Mouse (Mus musculus): Measurements from ENCODE around the gene Cand1. TPM values are rescaled to one million over a fixed set of nuclear protein-coding genes. Genes with fewer than 3 reads are reported as not detected.

The Cand1 gene
- 42.5 and 44.3 TPM in 2 replicates for polyA plus RNA-seq (2015; fragmentation: Nextera tagmentation; extraction: Ambion mirVana)

GRCm38 (mm10) chr10:119239969-119240721 is at the start of gene Cand1:
Gene Cand1, minus strand, starts transcription at chr10:119240055.
- Histone ChIP-seq H3K4me1 (replicated peaks) (peaks cover 23% of the 10 kb centered on the region), H3K4me2 (peak within 1 kb of the TSS; percentile 89), H3K9ac (peak within 1 kb of the TSS; percentile 98), H3K36me3 (peaks cover 9% of the 10 kb centered on the region), H3K9me3 (no peaks in the 10 kb centered on the region), H3K4me3 (peak within 1 kb of the TSS; percentile 98), H3K27ac (peak within 1 kb of the TSS; percentile 98), H3K27me3 (no peaks in the 10 kb centered on the region)
- peak; percentile 98 for ATAC-seq (ENCODE audit: low FRiP score)
- WGBS: under 1% methylated on average over 59 of the region's 67 CpGs

GRCm38 (mm10) chr10:119278871-119279270 is 39.0 kb upstream of the Cand1 start:
- Histone ChIP-seq H3K36me3 (no peaks in the 10 kb centered on the region), H3K27me3 (0 out of 2 replicates have a peak, but pooled peaks cover 2% of the 10 kb centered on the region), H3K4me3 (no peak overlapping the region), H3K4me1 (replicated peaks) (no peaks in the 10 kb centered on the region), H3K9ac (no peak overlapping the region), H3K9me3 (no peaks in the 10 kb centered on the region), H3K4me2 (no peak overlapping the region), H3K27ac (no peak overlapping the region)
- ATAC-seq (ENCODE audit: low FRiP score): no peak
- 91% methylated on average over 10 of the region's 10 CpGs for WGBS

- H3K4me3 ChIP-seq: no peak overlapping the region
- H3K27me3 ChIP-seq: 0 out of 2 replicates have a peak, but pooled peaks cover 1% of the 10 kb centered on the region
- no peaks in the 10 kb centered on the region for H3K9me3 ChIP-seq
- WGBS: 92% methylated on average over 6 of the region's 6 CpGs
- H3K27ac ChIP-seq: no peak overlapping the region
- no peak overlapping the region for H3K4me2 ChIP-seq
- ATAC-seq (ENCODE audit: low FRiP score): no peak
- no peaks in the 10 kb centered on the region for H3K36me3 ChIP-seq
- no peak overlapping the region for H3K9ac ChIP-seq
- H3K4me1 ChIP-seq (replicated peaks): peaks cover 4% of the 10 kb centered on the region; the same call in 1 of the 2 replicates
Measured at GRCm38 (mm10) chr10:119274333-119274732, 34.5 kb upstream of the Cand1 start.

GRCm38 (mm10) chr10:119272536-119272935 is 32.7 kb upstream of the Cand1 start:
- Histone ChIP-seq H3K27me3 (no peaks in the 10 kb centered on the region), H3K36me3 (no peaks in the 10 kb centered on the region), H3K4me1 (replicated peaks) (peaks cover 4% of the 10 kb centered on the region; the same call in 1 of the 2 replicates), H3K4me2 (no peak overlapping the region), H3K9ac (no peak overlapping the region), H3K27ac (no peak overlapping the region), H3K9me3 (no peaks in the 10 kb centered on the region), H3K4me3 (no peak overlapping the region)
- WGBS: 88% methylated on average over 10 of the region's 10 CpGs
- ATAC-seq (ENCODE audit: low FRiP score): no peak

GRCm38 (mm10) chr10:119272005-119272404 is 32.1 kb upstream of the Cand1 start:
- ATAC-seq (ENCODE audit: low FRiP score): no peak
- Histone ChIP-seq H3K4me3 (no peak overlapping the region), H3K4me1 (replicated peaks) (peaks cover 4% of the 10 kb centered on the region; the same call in 1 of the 2 replicates), H3K27ac (no peak overlapping the region), H3K9ac (no peak overlapping the region), H3K4me2 (no peak overlapping the region), H3K27me3 (no peaks in the 10 kb centered on the region), H3K9me3 (no peaks in the 10 kb centered on the region), H3K36me3 (no peaks in the 10 kb centered on the region)
- 97% methylated on average over 10 of the region's 10 CpGs for WGBS

GRCm38 (mm10) chr10:119271101-119271500 is 31.2 kb upstream of the Cand1 start:
- 91% methylated on average over 10 of the region's 10 CpGs for WGBS
- no peaks in the 10 kb centered on the region for H3K9me3 ChIP-seq
- H3K36me3 ChIP-seq: no peaks in the 10 kb centered on the region
- no peak overlapping the region for H3K27ac ChIP-seq
- H3K27me3 ChIP-seq: no peaks in the 10 kb centered on the region
- peaks cover 4% of the 10 kb centered on the region; the same call in 1 of the 2 replicates for H3K4me1 ChIP-seq (replicated peaks)
- H3K4me2 ChIP-seq: no peak overlapping the region
- H3K9ac ChIP-seq: no peak overlapping the region
- H3K4me3 ChIP-seq: no peak overlapping the region
- no peak for ATAC-seq (ENCODE audit: low FRiP score)

GRCm38 (mm10) chr10:119270384-119270985 is 30.6 kb upstream of the Cand1 start:
- ATAC-seq (ENCODE audit: low FRiP score): no peak
- no peaks in the 10 kb centered on the region for H3K27me3 ChIP-seq
- WGBS: 58% methylated on average over 12 of the region's 12 CpGs
- no peak overlapping the region for H3K9ac ChIP-seq
- H3K27ac ChIP-seq: no peak overlapping the region
- no peaks in the 10 kb centered on the region for H3K36me3 ChIP-seq
- H3K4me1 ChIP-seq (replicated peaks): peaks cover 4% of the 10 kb centered on the region; the same call in 1 of the 2 replicates
- no peaks in the 10 kb centered on the region for H3K9me3 ChIP-seq
- H3K4me2 ChIP-seq: no peak overlapping the region
- H3K4me3 ChIP-seq: no peak overlapping the region

- ATAC-seq (ENCODE audit: low FRiP score): no peak
Measured at GRCm38 (mm10) chr10:119264761-119265160, 24.9 kb upstream of the Cand1 start.

GRCm38 (mm10) chr10:119262821-119263220 is 23.0 kb upstream of the Cand1 start:
- no peak for ATAC-seq (ENCODE audit: low FRiP score)
- Histone ChIP-seq H3K36me3 (no peaks in the 10 kb centered on the region), H3K4me1 (replicated peaks) (no peaks in the 10 kb centered on the region), H3K9me3 (no peaks in the 10 kb centered on the region), H3K4me3 (no peak overlapping the region), H3K27me3 (no peaks in the 10 kb centered on the region), H3K27ac (no peak overlapping the region), H3K9ac (no peak overlapping the region), H3K4me2 (no peak overlapping the region)
- WGBS: 90% methylated on average over 5 of the region's 5 CpGs

More at GRCm38 (mm10) chr10:119264761-119265160, 24.9 kb upstream of the Cand1 start:
- H3K9me3 ChIP-seq: no peaks in the 10 kb centered on the region
- H3K27me3 ChIP-seq: no peaks in the 10 kb centered on the region
- no peak overlapping the region for H3K9ac ChIP-seq
- H3K4me2 ChIP-seq: no peak overlapping the region
- WGBS: 70% methylated on average over 7 of the region's 7 CpGs
- H3K36me3 ChIP-seq: no peaks in the 10 kb centered on the region
- H3K27ac ChIP-seq: no peak overlapping the region
- H3K4me3 ChIP-seq: no peak overlapping the region
- no peaks in the 10 kb centered on the region for H3K4me1 ChIP-seq (replicated peaks)

- no peak overlapping the region for H3K27ac ChIP-seq
- H3K9me3 ChIP-seq: no peaks in the 10 kb centered on the region
- H3K4me1 ChIP-seq (replicated peaks): no peaks in the 10 kb centered on the region
- no peak overlapping the region for H3K4me3 ChIP-seq
- H3K9ac ChIP-seq: no peak overlapping the region
- ATAC-seq (ENCODE audit: low FRiP score): no peak
- H3K4me2 ChIP-seq: no peak overlapping the region
- no peaks in the 10 kb centered on the region for H3K36me3 ChIP-seq
- no peaks in the 10 kb centered on the region for H3K27me3 ChIP-seq
- WGBS: 74% methylated on average over 4 of the region's 4 CpGs
Measured at GRCm38 (mm10) chr10:119257876-119258275, 18.0 kb upstream of the Cand1 start.

GRCm38 (mm10) chr10:119244146-119244545 is 4.3 kb upstream of the Cand1 start:
- Histone ChIP-seq H3K27me3 (no peaks in the 10 kb centered on the region), H3K9me3 (no peaks in the 10 kb centered on the region), H3K9ac (no peak overlapping the region), H3K4me3 (no peak overlapping the region), H3K4me1 (replicated peaks) (peaks cover 5% of the 10 kb centered on the region), H3K4me2 (no peak overlapping the region), H3K36me3 (no peaks in the 10 kb centered on the region), H3K27ac (no peak overlapping the region)
- WGBS: 85% methylated on average over 14 of the region's 14 CpGs
- no peak for ATAC-seq (ENCODE audit: low FRiP score)

- ATAC-seq (ENCODE audit: low FRiP score): no peak
- H3K4me2 ChIP-seq: peak overlapping the region; percentile 62
- H3K36me3 ChIP-seq: peaks cover 3% of the 10 kb centered on the region
- no peaks in the 10 kb centered on the region for H3K9me3 ChIP-seq
- no peaks in the 10 kb centered on the region for H3K27me3 ChIP-seq
- peak overlapping the region; percentile 98 for H3K9ac ChIP-seq
- peaks cover 23% of the 10 kb centered on the region for H3K4me1 ChIP-seq (replicated peaks)
- 5% methylated on average over 9 of the region's 9 CpGs for WGBS
- peak overlapping the region; percentile 98 for H3K4me3 ChIP-seq
- H3K27ac ChIP-seq: peak overlapping the region; percentile 98
Measured at GRCm38 (mm10) chr10:119240722-119241089, 851 bp upstream of the Cand1 start.
